Mouse (Mus musculus) lung, postnatal 36 days (tissue): ENCODE results near the gene Zfp93.
"Not testable (repeated sequence)": the region's sequence is repeated elsewhere in the genome, so short reads cannot be mapped to it uniquely, and the experiment has no call there.

Experiments
- DNase-seq: peaks from one replicate; pipeline ENCODE4 v3.0.0; 2022; ENCODE audit warnings: mixed read lengths

Gene Zfp93

GRCm38 (mm10) chr7:24270288-24270672 is at the start of gene Zfp93:
Gene Zfp93, plus strand, starts transcription at chr7:24270420.
- DNase-seq = peak; percentile 90

DNA sequence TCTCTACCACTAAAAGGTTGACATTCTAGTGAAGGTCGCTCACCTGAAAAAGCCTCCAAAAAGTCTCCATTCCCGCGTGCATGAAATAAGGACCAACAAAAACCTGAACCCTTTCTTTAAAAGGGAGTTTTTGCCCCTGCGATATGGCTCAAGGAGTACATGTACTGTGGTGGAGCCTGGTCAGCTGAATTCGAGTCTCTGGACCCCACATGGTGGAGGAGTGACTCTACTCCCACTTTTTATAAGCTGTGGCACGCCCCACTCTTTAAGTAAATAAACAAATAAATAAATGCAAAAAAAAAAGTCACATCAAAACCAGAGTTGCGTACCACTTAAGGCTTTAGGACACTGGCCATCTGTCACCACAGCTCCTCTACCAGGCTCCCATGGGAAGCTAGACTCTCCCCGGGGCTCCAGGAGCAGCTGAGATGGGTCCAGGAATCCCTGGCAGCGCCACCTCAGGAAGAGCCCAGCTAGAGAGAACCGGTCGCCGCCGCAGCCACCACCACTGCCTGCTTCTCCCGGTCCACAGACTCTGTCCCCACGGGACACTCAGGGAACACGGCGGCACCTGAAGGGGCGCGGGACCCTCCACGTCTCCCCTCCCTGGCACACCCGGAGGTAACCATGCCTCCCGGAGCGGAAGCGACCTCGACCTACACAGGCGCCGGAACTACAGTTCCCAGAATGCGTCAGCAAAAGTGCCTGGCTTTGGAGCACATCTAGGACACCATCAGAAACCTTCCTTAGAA is 33.0 kb upstream of the Zfp93 start, which contains the start of gene Zfp109:
TSS of gene Zfp109 (minus strand) at position 521 of the 752 bp plus-strand sequence.
- peak; percentile 81 for DNase-seq

GRCm38 (mm10) chr7:24253779-24254615 is 16.2 kb upstream of the Zfp93 start:
- DNase-seq = no peak

GRCm38 (mm10) chr7:24254633-24255474 is 15.4 kb upstream of the Zfp93 start, which contains the start of gene Zfp108:
Gene Zfp108, plus strand, starts transcription at chr7:24254794.
- peak; percentile 95 for DNase-seq

- peak; percentile 10 for DNase-seq
Observed at GRCm38 (mm10) chr7:24259306-24259999, 10.8 kb upstream of the Zfp93 start.

DNA sequence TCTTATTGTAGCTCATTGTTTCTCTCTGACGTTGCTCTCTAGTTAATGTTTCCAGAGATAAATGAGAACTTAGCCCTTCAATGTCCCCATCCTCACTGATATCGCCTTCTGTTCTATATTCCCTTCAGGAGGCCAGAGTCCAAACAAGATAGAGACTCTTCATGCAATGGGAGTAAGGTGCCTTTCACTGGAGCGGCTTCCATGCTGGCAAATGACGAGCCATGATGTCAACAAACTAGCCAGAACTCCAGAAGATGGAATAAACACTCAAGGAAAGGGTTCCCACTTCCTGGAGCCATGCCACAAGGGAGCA is 10.3 kb upstream of the Zfp93 start:
- no peak for DNase-seq

GRCm38 (mm10) chr7:24268176-24269155 is 1.8 kb upstream of the Zfp93 start:
- DNase-seq = no peak

GRCm38 (mm10) chr7:24269256-24269655 is 964 bp upstream of the Zfp93 start:
- DNase-seq = no peak

- DNase-seq = no peak
Observed at GRCm38 (mm10) chr7:24269667-24270287, 443 bp upstream of the Zfp93 start.

DNA sequence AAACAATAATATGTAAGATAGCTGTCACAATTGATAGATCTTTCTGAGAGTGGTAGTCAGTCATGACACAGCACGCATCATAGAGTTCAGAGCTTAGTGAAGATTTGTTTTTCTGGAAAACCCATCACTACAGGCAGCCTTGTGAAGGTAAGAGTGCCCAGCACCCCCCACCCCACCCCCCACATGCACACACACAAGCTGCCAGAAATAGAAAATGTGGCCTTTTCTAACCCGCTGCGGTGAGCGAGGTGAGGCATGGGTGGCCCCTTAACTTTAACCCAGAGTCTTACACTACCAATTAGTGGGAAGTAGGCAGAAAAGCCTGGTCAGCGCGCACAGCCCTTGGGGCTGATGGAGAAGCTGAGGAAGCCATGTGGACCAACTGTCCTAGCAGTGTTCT is 971 bp downstream of the Zfp93 start:
- no peak for DNase-seq

DNA sequence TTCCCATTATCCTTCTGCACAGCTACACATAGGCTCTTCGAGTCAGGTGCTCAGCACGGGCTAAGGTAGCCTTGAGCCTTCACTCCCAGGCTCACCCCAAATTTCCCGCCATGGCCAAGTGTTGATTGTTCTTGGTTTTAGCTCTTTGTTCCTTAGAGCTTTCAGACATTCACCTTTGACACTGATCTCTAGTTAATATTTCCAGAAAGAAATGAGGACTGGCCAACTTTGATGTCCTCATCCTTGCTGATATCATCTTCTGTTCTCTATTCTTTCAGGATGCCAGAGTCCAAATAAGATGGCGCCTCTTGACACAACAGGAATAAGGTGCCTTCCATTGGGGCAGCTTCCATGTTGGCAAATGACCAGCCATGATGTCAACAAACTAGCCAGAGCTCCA is 4.2 kb downstream of the Zfp93 start:
- DNase-seq = no peak

DNA sequence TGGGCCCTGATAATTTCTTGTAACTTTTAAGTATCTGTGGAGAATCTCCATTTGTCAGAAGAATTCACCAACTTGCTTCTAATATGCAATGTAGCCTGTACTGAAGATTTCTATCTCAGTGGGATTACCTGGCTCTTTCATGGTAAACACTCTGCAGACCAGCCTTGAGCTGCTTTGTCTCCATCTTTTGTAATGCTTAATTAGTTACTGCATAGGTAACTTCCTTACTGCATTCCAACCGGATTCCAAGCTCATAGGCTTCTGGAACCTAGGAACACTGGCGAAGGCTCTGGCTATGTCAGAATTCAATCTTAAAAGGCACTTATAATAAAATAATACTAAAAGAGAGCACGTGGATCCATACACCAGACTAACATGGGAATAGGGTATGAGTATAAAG is 8.6 kb downstream of the Zfp93 start:
- DNase-seq = not testable (repeated sequence)

DNA sequence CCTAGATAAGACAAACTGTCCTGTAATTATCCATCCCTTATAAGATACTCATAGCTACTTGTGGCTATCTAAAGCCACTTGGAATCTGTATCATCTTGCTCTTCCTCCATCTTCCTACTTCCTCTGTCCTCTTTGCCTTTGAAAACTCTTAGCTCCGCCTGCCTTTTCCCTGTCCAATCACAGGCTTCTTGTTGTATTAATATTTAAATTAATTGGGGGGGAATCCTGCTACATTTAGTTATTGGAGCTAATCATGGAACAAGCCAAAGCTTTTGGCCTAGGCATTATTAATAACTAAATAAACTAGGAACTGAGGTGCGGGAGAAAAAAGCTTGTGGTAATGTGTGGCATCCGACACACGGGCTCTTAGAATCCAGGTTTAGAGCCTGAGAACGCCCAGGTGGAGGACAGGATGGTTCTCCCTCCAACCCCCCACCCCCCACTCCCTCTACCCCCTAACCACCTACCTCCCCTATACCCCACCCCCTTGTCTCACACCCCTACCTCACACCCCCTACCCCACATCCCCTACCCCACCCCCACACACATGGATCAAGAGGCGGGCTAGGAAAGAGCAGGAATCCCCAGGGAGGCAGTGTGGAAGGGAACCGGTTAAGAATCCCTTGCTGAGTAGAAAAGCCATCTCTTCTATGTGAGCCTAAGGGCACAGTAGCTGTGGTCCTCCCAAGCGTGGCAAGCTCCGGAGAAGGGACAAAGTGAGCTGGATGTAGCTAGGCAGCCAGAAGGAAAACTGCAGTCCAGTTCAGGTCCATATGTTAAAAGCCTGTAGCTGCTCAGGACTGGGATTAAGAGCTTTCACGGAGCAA is 10.0 kb downstream of the Zfp93 start:
- DNase-seq = no peak

DNA sequence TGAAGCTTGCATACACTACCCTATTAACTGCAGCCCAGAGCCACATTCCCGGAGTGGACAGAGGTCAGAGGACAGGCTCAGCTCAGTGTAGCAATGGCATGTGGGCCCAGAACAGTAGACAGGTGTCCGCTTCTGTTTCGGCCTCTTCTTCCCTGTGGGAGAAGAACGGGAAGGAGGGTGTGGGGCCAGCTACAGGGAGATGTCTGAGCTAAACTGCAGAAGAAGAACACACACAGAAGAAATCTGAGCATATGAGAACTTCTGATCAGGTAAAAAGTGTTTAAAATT is 10.6 kb downstream of the Zfp93 start:
- no peak for DNase-seq

DNA sequence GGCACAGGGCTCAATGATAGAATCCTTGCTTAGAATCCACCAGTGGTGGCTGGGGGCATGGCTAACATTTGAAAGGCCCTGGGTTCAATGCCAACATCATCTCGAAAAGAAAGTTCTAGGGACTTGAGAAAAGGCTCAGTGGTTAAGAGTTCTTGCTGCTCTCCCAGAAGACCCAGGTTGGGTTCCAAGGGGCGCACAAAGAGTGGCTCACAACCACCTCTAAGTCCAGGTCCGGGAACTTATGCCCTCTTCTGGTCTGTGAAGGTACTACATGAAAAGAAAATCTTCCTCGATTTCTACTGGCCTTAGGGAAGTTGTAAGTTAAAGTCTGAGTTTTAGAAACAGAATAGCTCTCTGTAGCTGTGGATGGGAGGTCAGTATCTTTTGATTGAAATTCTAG is 15.9 kb downstream of the Zfp93 start:
- DNase-seq = no peak

- no peak for DNase-seq
Observed at GRCm38 (mm10) chr7:24286916-24287315, 16.7 kb downstream of the Zfp93 start.

DNA sequence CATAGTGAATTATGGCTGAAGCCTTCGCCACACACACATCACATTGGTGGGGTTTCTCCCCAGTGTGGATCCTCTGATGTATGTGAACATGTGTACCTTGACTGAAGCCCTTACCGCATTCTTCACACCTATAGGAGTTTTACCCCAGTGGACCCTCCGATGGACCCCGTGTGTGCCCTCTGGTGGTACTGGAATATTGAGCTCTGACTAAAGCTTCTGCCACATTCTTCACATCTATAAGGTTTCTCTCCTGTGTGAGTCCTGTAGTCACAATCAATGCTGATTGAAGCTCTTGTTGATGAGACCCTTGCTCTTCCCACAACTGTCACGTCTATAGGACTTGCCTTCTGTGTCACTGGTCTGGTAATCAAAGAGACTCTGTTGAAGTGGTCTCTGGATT is 17.4 kb downstream of the Zfp93 start:
- no peak for DNase-seq

DNA sequence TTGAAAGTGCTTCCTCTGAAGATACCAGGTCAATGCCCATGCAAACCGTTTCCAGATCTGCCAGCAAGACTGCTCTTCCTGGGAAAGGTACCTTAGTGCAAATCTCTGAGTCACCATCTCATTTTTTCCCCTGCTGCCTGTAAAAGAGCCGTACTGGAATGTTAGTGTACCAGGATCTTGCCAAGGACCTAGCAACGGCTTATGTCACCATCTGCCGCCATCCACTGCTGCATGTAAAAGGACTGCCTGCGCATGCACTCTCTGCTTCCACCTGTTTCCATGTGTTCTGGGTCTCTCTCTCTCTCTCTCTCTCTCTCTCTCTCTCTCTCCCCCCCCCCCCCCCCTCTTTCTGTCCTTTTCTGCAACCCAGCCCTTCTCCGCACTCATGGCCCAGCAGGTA is 18.3 kb downstream of the Zfp93 start:
- DNase-seq = no peak

DNA sequence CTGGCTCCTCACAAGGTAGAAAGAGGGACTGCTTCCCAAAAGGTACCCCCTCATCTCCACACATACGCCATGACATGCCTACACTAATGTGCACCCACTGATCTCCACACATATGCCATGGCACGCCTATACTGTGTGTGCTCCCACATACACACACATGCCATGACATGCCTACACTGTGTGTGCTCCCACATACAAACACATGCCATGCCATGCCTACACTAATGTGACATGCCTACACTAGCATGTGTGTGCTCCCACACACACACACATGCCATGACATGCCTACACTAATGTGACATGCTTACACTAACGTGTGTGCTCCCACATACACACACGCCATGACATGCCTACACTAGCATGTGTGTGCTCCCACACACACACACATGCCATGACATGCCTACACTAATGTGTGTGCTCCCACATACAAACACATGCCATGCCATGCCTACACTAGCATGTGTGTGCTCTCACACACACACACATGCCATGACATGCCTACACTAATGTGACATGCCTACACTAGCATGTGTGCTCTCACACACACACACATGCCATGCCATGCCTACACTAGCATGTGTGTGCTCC is 20.0 kb downstream of the Zfp93 start:
- no peak for DNase-seq
